Mouse (Mus musculus): Measurements from ENCODE around the gene Rad9a. TPM values are rescaled to one million over a fixed set of nuclear protein-coding genes. Genes with fewer than 3 reads are reported as not detected.
A peak's percentile ranks its signal among the peaks of the same experiment; 100 is the strongest.

Gene Rad9a
- total and polyA plus RNA-seq, 3 experiments = 21.3 to 37.9 TPM; not detected in 1

DNA sequence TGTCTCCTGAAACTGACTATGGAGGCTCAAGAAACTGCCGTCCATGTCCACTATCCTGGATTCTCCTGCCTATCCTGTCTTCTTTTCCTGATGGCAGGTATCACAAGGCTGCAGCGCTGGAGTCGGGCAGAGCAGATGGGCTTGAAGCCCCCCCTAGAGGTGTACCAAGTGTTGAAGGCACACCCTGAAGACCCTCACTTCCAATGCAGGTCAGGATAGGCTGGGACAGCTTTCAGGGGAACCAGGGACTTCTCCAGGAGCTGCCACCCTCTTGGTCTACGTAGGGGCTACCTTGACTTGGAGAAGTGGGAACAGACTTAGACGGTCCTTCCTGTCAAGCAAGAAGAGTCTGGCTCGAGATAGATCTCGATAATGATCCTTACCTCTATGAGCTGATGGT, 31.2 kb upstream of the Rad9a start:
- H3K9me3 ChIP-seq (replicated peaks; ENCODE audit: insufficient read depth, low read length) = no peaks in the 10 kb centered on the region
- peak overlapping the region in 1 of 2 experiments; percentile 93; a peak in 2 of 4 replicates for H3K4me3 ChIP-seq (ENCODE audit: control insufficient read depth in 1 of 2, insufficient read depth in 1 of 2, low read depth in 2 of 2, low read length in 2 of 2)
- no peak for DNase-seq (ENCODE audit: low read depth, low spot score)
- H3K27me3 ChIP-seq (ENCODE audit: control insufficient read depth in 1 of 2, insufficient read depth in 2 of 2, low read length in 2 of 2) = 0 out of 4 replicates have a peak, but pooled peaks cover 0 to 2% of the 10 kb centered on the region in 2 experiments
- peaks cover 0 to 11% of the 10 kb centered on the region in 2 experiments; a peak in 2 of 4 replicates for H3K36me3 ChIP-seq (ENCODE audit: control insufficient read depth in 1 of 2, insufficient read depth in 2 of 2, low read length in 2 of 2)
- peaks cover 2% of the 10 kb centered on the region; the same call in 1 of the 2 replicates for H3K79me2 ChIP-seq (ENCODE audit: control insufficient read depth, insufficient read depth, low read length, poor library complexity)
- TF ChIP-seq ZKSCAN1 (IDR thresholded peaks at IDR 0.05; ENCODE audit: low read depth, low read length) = no peak
- TF ChIP-seq MAZ (IDR thresholded peaks at IDR 0.05; ENCODE audit: low read depth, low read length) = no peak
- no peak for TF ChIP-seq UBTF (IDR thresholded peaks at IDR 0.05; ENCODE audit: borderline replicate concordance, insufficient read depth, low read depth, low read length)
- TF ChIP-seq MXI1 (IDR thresholded peaks at IDR 0.05; ENCODE audit: low read depth, low read length) = no peak
- TF ChIP-seq MAX (IDR thresholded peaks at IDR 0.05; ENCODE audit: low read length) = no peak
- no peak for TF ChIP-seq CHD2 (IDR thresholded peaks at IDR 0.05; ENCODE audit: low read length)
- no peak for TF ChIP-seq ELF1 (IDR thresholded peaks at IDR 0.05; ENCODE audit: low read depth, low read length)
- H3K27ac ChIP-seq (ENCODE audit: control insufficient read depth, low read depth, low read length) = no peak overlapping the region
- peaks cover 2 to 27% of the 10 kb centered on the region in 2 experiments; a peak in 3 of 4 replicates for H3K4me1 ChIP-seq (ENCODE audit: control insufficient read depth in 1 of 2, insufficient read depth in 2 of 2, low read length in 2 of 2)
- peak overlapping the region; percentile 71 for H3K9ac ChIP-seq (ENCODE audit: control insufficient read depth, low read depth, low read length, poor library complexity, severe bottlenecking)

DNA sequence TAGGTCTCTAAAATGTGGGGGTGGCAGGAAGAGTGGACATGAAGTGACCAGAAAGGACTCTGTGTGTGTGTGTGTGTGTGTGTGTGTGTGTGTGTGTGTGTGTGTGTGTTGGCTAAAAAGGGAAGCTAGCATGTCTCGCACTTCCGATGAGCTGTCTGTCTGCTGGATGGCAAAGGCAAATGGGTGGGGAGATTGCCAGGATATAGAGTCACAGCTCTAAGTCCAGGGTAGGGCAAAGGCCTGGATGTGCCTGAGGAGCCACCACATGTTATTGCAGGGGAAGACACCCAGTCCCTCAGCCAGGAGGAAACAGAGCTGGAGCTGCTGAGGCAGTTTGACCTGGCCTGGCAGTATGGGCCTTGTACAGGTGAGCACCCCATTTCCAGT, 30.7 kb upstream of the Rad9a start:
- Histone ChIP-seq H3K4me1 (ENCODE audit: control insufficient read depth in 1 of 2, insufficient read depth in 2 of 2, low read length in 2 of 2) (peaks cover 2 to 29% of the 10 kb centered on the region in 2 experiments; a peak in 3 of 4 replicates), H3K27ac (ENCODE audit: control insufficient read depth, low read depth, low read length) (peak overlapping the region; percentile 52)

DNA sequence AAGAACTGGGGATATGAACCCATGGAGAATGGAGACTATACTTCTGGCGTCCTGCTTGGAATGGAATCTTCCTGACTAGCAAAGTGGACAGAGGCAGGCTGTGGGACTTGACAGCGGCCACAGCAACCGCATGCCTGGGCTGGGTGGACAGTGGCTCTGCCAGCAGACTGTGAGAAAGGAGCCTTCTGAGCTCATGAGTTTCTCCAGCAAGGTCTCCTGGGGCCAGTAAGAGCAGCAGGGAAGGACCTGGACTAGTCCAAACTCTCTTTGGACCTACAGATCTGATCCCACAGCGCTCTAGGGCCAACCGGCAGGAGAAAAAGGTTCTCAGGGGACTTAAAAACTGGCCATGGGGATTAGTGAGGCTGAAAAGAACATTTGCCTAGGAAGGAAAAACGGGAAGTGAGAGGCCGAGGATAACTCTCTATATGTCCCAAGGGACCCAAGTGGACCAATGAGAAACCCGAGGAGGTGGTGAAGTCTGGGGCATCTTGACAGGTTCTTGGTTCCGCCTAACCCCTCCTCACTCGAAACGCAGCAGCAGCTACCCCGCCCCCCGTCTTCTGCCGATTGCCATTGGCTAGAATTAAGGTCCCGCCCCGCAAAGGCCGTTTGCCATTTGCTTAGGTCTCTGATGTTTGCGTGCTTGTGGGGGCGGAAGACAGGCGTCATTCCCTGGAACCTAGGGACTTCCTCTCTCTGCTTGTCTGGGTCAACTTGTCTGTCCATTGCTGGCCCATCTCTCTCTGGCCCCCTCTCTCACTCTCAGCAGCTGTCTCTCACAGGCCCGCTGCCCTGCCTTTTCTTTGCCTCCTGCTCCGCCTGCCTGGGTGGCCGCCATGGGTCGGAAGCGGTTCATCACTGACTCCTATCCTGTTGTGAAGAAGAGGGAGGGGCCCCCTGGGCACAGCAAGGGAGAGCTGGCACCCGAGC, 30.1 kb upstream of the Rad9a start, which contains the start of gene Pold4:
Pold4 (plus strand) TSS at position 647 of the 933 bp plus-strand sequence.
- H3K9me3 ChIP-seq (replicated peaks; ENCODE audit: insufficient read depth, low read length) = no peaks in the 10 kb centered on the region
- peaks cover 2 to 29% of the 10 kb centered on the region in 2 experiments; a peak in 3 of 4 replicates for H3K4me1 ChIP-seq (ENCODE audit: control insufficient read depth in 1 of 2, insufficient read depth in 2 of 2, low read length in 2 of 2)
- peaks cover 2% of the 10 kb centered on the region; the same call in 1 of the 2 replicates for H3K79me2 ChIP-seq (ENCODE audit: control insufficient read depth, insufficient read depth, low read length, poor library complexity)
- H3K4me3 ChIP-seq (ENCODE audit: control insufficient read depth in 1 of 2, insufficient read depth in 1 of 2, low read depth in 2 of 2, low read length in 2 of 2) = peak within 1 kb of the TSS; percentile 71 to 93
- peak; percentile 99 for DNase-seq (ENCODE audit: low read depth, low spot score)
- H3K27me3 ChIP-seq (ENCODE audit: control insufficient read depth in 1 of 2, insufficient read depth in 2 of 2, low read length in 2 of 2) = no peaks in the 10 kb centered on the region
- H3K36me3 ChIP-seq (ENCODE audit: control insufficient read depth in 1 of 2, insufficient read depth in 2 of 2, low read length in 2 of 2) = peaks cover 0 to 11% of the 10 kb centered on the region in 2 experiments; a peak in 2 of 4 replicates
- H3K27ac ChIP-seq (ENCODE audit: control insufficient read depth, low read depth, low read length) = peak within 1 kb of the TSS; percentile 74
- peak within 1 kb of the TSS; percentile 71 for H3K9ac ChIP-seq (ENCODE audit: control insufficient read depth, low read depth, low read length, poor library complexity, severe bottlenecking)
- TF ChIP-seq ZNF384 (IDR thresholded peaks at IDR 0.05; ENCODE audit: low read depth, low read length) = no peak
- TF ChIP-seq TCF12 (IDR thresholded peaks at IDR 0.05; ENCODE audit: low read depth, low read length) = peak; percentile 22; the same call in 1 of the 2 replicates
- no peak for TF ChIP-seq GABPA (IDR thresholded peaks at IDR 0.05; ENCODE audit: low read depth, low read length)
- TF ChIP-seq RCOR1 (IDR thresholded peaks at IDR 0.05; ENCODE audit: low read depth, low read length) = peak; percentile 43; the same call in 1 of the 2 replicates
- TF ChIP-seq EP300 (IDR thresholded peaks at IDR 0.05; ENCODE audit: low read depth in 1 of 2, low read length in 2 of 2) = peak in 1 of 2 experiments; percentile 58; a peak in 1 of 4 replicates
- TF ChIP-seq MXI1 (IDR thresholded peaks at IDR 0.05; ENCODE audit: low read depth, low read length) = peak; percentile 53
- peak; percentile 85 for TF ChIP-seq MAZ (IDR thresholded peaks at IDR 0.05; ENCODE audit: low read depth, low read length)
- no peak for TF ChIP-seq ZKSCAN1 (IDR thresholded peaks at IDR 0.05; ENCODE audit: low read depth, low read length)
- TF ChIP-seq BHLHE40 (IDR thresholded peaks at IDR 0.05; ENCODE audit: borderline replicate concordance, low read depth, low read length) = no peak
- TF ChIP-seq JUND (IDR thresholded peaks at IDR 0.05; ENCODE audit: low read depth, low read length) = no peak
- no peak for TF ChIP-seq TAL1 (IDR thresholded peaks at IDR 0.05; ENCODE audit: low read length)
- TF ChIP-seq POLR2AphosphoS2 (IDR thresholded peaks at IDR 0.05; ENCODE audit: low read length) = peak; percentile 83
- no peak for TF ChIP-seq MYC (IDR thresholded peaks at IDR 0.05; ENCODE audit: low read depth, low read length)
- no peak for TF ChIP-seq POLR2AphosphoS5 (IDR thresholded peaks at IDR 0.05; ENCODE audit: borderline replicate concordance, low read depth, low read length)
- TF ChIP-seq GATA1 (IDR thresholded peaks at IDR 0.05; ENCODE audit: low read depth, low read length) = no peak
- TF ChIP-seq HCFC1 (IDR thresholded peaks at IDR 0.05; ENCODE audit: low read depth, low read length) = peak; percentile 78

More for the DNA sequence above, 30.7 kb upstream of the Rad9a start:
- H3K36me3 ChIP-seq (ENCODE audit: control insufficient read depth in 1 of 2, insufficient read depth in 2 of 2, low read length in 2 of 2) = peaks cover 0 to 11% of the 10 kb centered on the region in 2 experiments; a peak in 2 of 4 replicates
- H3K4me3 ChIP-seq (ENCODE audit: control insufficient read depth in 1 of 2, insufficient read depth in 1 of 2, low read depth in 2 of 2, low read length in 2 of 2) = peak overlapping the region; percentile 71 to 93
- no peaks in the 10 kb centered on the region for H3K9me3 ChIP-seq (replicated peaks; ENCODE audit: insufficient read depth, low read length)
- H3K27me3 ChIP-seq (ENCODE audit: control insufficient read depth in 1 of 2, insufficient read depth in 2 of 2, low read length in 2 of 2) = no peaks in the 10 kb centered on the region
- peak overlapping the region; percentile 71 for H3K9ac ChIP-seq (ENCODE audit: control insufficient read depth, low read depth, low read length, poor library complexity, severe bottlenecking)
- peak; percentile 80 for DNase-seq (ENCODE audit: low read depth, low spot score)
- peaks cover 2% of the 10 kb centered on the region; the same call in 1 of the 2 replicates for H3K79me2 ChIP-seq (ENCODE audit: control insufficient read depth, insufficient read depth, low read length, poor library complexity)
- TF ChIP-seq MEF2A (IDR thresholded peaks at IDR 0.05; ENCODE audit: extremely low read depth, insufficient replicate concordance, low read depth, low read length, poor library complexity, severe bottlenecking) (no peak), ZKSCAN1 (IDR thresholded peaks at IDR 0.05; ENCODE audit: low read depth, low read length) (no peak), POLR2AphosphoS2 (IDR thresholded peaks at IDR 0.05; ENCODE audit: low read length) (no peak), BHLHE40 (IDR thresholded peaks at IDR 0.05; ENCODE audit: borderline replicate concordance, low read depth, low read length) (no peak)
